ENCODE assay signal across 23 mouse cellular contexts in the genomic region with DNA sequence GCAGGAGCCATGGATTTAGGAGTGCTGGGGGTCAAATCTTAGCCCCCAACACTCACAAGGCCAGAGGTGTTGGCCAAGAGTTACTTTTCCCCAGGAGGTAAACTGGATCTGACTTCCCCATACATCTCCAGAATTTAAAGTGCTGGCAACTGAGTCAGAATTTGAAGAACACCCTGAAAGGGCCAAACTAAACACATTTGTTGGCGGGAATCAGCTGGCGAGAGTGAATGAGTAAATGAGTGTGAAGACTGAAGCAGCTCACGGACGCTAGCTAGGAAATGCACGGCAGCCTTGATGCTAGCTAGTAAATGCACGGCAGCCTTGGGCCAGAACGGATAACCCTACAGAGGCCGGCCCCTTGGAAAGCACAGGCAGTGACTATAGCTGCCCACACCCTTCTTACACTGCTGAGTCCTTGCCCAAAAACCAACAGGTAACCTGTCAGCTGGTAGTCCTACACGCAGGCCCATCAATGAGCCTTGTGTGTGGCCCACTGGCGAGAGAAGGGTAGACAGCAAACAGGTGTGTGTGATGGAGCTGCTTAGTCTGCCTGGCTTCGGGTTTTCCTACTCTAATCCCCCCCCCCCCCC.
"Had no signal": no experiment of that assay in that cellular context is flagged by ENCODE, and none has a peak within 500 bp of the region (broad histone marks: within the 10 kb centered on the region; RNA-seq: fewer than 3 reads in every experiment).

No protein-coding gene starts in this region.

- ATAC-seq: intestine, postnatal 0 days; liver, postnatal 0 days; midbrain, embryonic 15.5 days had no signal

- H3K9me3 ChIP-seq: kidney, embryonic 15.5 days; limb, embryonic 13.5 days; lung, embryonic 15.5 days; midbrain, embryonic 12.5 days; midbrain, embryonic 15.5 days; neural tube, embryonic 13.5 days had no signal

- DNase-seq: kidney, adult 8-10 months; kidney, postnatal 25 days; layer of hippocampus, adult 9-11 months; left cerebral cortex, postnatal 4 days; liver, postnatal 0 days; lung, postnatal 10 days; lung, postnatal 36 days; retina, postnatal 1 day; right cerebral cortex, postnatal 25 days; thymus, adult 18-20 months; thymus, postnatal 36 days had no signal

- H3K4me3 ChIP-seq: kidney, embryonic 15.5 days; layer of hippocampus, adult 2 months; left cerebral cortex, adult 2 months; limb, embryonic 13.5 days; lung, embryonic 15.5 days; midbrain, embryonic 12.5 days; midbrain, embryonic 15.5 days; myocyte; neural tube, embryonic 13.5 days had no signal

- H3K27ac ChIP-seq: kidney, embryonic 15.5 days; layer of hippocampus, adult 2 months; left cerebral cortex, adult 2 months; liver, embryonic 14.5 days; lung, embryonic 15.5 days; midbrain, embryonic 12.5 days; midbrain, embryonic 15.5 days; neural tube, embryonic 13.5 days had no signal

- H3K9ac ChIP-seq: kidney, embryonic 15.5 days; limb, embryonic 13.5 days; liver, embryonic 14.5 days; liver, postnatal 0 days; lung, embryonic 15.5 days; midbrain, embryonic 12.5 days; midbrain, embryonic 15.5 days; neural tube, embryonic 13.5 days had no signal

- H3K36me3 ChIP-seq: kidney, embryonic 15.5 days; midbrain, embryonic 12.5 days; midbrain, embryonic 15.5 days; neural tube, embryonic 13.5 days had no signal

- H3K4me2 ChIP-seq: kidney, embryonic 15.5 days; limb, embryonic 13.5 days; liver, embryonic 11.5 days; lung, embryonic 15.5 days; midbrain, embryonic 12.5 days; midbrain, embryonic 15.5 days; neural tube, embryonic 13.5 days had no signal

- H3K27me3 ChIP-seq: limb, embryonic 13.5 days; lung, embryonic 15.5 days; midbrain, embryonic 15.5 days had no signal
